Mouse (Mus musculus): ENCODE measurements around the gene Ggn.
"Not testable (repeated sequence)": the region's sequence is repeated elsewhere in the genome, so short reads cannot be mapped to it uniquely, and the experiment has no call there.

The Ggn gene

GRCm38 (mm10) chr7:29212775-29213560 is 43.0 kb downstream of the Ggn start:
- not testable (repeated sequence) for DNase-seq

- peak; percentile 30 for DNase-seq
Measured at GRCm38 (mm10) chr7:29213675-29214082, 43.7 kb downstream of the Ggn start, which contains the start of gene Catsperg1. TSS of gene Catsperg1 (minus strand) at chr7:29214035.

GRCm38 (mm10) chr7:29214236-29214635 is 44.2 kb downstream of the Ggn start:
- no peak for DNase-seq

GRCm38 (mm10) chr7:29214846-29215245 is 44.8 kb downstream of the Ggn start:
- no peak for DNase-seq
